Mouse (Mus musculus) activated CD4-positive, CD25-positive, alpha-beta regulatory T cell, adult 9 weeks (primary cell): Measurements from ENCODE around the gene Gm44973. TPM values are rescaled to one million over a fixed set of nuclear protein-coding genes. Genes with fewer than 3 reads are reported as not detected.

Source experiments
- polyA plus RNA-seq: library from polyadenylated mRNA; unstranded; fragments of 100-300 nt; shearing (Covaris generic); gene quantifications from one replicate; pipeline ENCODE4 v1.2.1, GENCODE M21; 2017

Gene Gm44973
- 5.7 TPM for polyA plus RNA-seq

DNA sequence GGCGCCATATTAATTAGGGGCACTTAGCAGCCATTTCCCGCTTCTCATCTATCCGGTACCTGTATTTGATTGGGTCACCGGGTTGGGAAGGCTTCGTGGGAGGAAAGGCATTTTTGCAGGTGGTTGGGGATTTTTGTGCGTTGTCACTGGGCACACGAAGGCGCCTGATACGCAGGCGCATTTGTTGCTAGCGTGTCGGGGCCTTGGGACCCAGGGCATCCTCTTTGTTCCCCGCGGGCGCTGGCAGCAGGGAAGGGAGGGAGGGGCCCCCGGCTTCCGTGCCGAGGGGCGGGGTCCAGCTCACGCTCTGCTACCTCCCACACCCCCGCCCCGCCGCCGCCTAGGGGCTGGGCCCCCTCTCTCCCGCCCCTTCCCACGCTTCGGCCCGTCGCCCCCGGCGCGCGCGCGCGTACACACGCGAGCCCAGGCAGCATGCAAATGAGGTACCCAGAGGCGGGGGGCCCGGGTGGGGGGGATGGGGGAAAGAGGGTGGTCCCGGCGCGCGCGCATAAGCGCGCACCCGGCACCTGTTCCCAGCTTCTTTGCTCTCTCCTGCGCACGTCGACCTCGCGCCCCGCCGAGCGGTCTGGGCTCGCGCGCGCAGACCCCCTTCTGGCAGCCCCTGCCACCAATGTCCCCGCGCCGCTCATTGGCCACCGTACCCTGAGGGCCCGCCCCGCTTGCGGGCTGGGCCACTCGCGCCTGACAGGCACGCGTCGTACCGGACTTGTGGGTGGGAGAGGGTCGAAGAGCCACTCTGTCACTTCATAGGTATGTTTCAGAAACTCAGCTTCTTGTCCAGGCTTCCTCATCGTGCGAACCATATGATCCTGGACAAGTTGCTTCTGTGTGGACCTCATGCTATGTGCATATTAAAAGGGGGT, at the start of gene Gm44973:
TSS of gene Gm44973 (plus strand) at position 379 of the 884 bp plus-strand sequence.

GRCm38 (mm10) chr7:4971068-4971467, 44.2 kb upstream of the Gm44973 start, which contains the start of gene Sbk3:
TSS of gene Sbk3 (minus strand) at chr7:4971168.

DNA sequence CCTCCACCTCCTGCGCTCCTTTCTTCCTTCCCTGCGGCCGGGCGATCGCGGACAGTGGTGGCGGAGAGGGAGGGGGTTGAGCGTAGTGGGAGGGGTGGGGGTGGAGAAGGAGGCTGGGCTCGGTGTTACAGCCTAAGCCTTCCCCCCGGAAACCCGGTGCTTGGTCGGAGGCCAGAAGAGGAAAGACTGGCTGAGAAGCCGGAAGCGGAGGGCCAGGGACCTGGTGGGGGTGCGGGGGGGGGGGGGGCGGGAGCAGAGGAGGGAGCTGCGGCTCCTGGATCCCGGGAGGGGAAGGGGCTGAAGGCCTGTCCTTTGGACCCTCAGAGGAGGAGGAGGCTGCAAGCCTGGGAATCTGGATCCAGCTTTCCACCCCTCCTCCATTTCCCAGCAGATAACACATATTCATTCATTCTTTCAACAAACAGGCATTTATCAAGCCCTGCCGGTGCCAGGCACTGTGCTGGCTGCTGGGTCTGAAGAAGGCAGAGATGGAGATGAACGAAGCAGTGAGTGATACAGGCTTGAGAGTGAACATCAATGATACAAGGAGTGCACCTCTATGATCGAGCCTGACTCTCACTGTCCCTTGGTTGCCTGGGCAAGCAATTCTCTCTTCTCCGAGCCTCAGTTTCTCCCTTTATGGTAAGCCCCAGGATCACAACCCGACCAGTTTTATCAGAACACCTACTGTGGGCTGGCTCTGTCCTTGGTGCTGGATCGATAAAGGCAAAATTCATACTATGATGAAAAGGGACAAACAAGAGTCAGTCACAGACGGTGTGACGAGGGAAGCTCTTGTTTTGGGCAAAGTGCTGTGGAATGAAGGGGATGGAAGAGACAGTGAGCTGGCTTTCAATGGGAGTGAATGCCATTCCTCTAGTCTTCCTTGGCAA, 19.0 kb upstream of the Gm44973 start, which contains the start of gene Zfp579:
TSS of gene Zfp579 (minus strand) at position 156 of the 893 bp plus-strand sequence.

GRCm38 (mm10) chr7:5014251-5015117, 812 bp upstream of the Gm44973 start, which contains the start of the genes Zfp524 and Fiz1:
TSS of gene Zfp524 (plus strand) at chr7:5014415.
TSS of gene Fiz1 (minus strand) at chr7:5014697.

GRCm38 (mm10) chr7:5020000-5020681, 4.8 kb downstream of the Gm44973 start, which contains the start of the genes Zfp865 and Ccdc106:
TSS of gene Zfp865 (plus strand) at chr7:5020376.
TSS of gene Ccdc106 (plus strand) at chr7:5020553.

GRCm38 (mm10) chr7:5033818-5034217, 18.5 kb downstream of the Gm44973 start, which contains the start of gene 4632433K11Rik:
TSS of gene 4632433K11Rik (plus strand) at chr7:5034118.

DNA sequence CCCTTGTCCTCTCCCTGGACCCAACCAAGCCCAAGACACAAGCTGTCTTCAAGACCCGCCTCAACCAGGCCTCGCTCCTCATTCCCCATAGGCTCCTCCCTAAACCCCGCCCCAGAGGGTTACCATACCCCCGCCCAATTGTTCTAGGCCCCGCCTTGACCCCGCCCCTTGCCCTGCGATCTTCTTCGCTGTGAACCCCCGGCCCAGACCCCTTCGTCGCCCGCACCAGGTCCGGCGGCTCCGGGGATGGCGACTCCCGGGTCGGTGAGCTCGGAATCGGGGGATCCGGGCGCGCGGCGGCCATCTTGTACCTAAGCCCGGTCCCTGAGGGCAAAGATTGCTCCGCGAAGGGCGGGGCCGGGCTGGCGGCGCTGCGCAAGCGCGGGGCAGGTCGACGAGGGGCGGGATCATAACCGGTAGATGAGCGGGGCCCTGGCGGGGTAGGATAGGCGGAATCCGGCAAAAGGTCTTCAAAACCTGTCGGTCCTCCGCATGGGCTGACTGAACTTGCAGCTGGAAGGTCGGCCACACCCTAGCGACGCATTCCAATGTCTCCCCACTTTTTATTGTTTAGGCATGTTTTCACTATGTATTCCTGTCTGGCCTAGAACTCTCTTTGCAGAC, 22.9 kb downstream of the Gm44973 start, which contains the start of gene Zfp784:
TSS of gene Zfp784 (minus strand) at position 338 of the 624 bp plus-strand sequence.

DNA sequence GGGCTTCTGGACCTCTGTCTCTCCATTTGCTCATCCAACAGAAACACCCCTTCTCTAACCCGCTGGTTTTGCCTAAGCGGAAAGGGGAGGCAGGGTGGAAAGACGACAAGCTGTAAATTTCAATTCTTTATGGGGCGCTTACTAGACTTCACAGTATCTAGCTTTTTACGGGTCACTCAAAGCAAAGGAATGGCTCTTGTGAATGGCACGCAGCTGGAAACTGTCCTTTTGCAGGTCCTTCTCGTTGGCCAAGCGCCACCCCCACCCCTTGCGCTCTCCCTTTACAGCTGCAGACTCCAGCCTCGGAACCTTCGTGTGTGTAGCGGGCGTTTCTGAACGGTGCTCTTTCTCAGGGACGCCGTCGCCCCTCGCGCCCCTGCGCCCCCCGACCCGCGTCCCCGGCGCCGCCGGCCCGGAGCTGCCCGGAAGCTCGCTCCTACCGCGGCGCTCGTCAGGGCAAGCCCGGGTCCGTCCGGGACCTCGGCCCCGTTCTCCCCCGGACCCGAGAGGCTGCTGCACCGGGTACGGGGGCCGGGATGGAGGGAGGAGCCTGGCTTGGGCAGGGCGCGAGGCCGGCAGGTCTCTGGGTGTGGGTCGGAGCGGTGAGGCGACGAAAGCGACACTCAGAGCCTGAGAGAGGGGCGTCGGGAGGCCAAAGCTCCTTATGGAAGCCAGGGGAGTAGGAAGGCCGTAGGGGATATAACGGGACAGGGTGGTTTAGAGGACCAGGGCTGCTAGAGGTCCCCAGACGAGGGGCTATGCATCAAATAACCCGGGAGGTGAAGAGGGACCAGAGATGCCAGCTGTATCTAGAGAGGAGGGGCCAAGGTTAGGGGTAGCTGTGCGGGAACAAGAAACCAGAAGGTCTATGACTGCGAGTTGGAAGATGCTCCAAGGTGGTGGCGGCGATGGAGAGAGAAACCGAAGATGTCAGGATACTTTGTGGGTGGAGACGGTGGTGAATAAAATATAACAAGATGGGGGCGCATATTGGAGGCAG, 36.2 kb downstream of the Gm44973 start, which contains the start of gene Zfp580:
TSS of gene Zfp580 (plus strand) at position 346 of the 1,000 bp plus-strand sequence.

DNA sequence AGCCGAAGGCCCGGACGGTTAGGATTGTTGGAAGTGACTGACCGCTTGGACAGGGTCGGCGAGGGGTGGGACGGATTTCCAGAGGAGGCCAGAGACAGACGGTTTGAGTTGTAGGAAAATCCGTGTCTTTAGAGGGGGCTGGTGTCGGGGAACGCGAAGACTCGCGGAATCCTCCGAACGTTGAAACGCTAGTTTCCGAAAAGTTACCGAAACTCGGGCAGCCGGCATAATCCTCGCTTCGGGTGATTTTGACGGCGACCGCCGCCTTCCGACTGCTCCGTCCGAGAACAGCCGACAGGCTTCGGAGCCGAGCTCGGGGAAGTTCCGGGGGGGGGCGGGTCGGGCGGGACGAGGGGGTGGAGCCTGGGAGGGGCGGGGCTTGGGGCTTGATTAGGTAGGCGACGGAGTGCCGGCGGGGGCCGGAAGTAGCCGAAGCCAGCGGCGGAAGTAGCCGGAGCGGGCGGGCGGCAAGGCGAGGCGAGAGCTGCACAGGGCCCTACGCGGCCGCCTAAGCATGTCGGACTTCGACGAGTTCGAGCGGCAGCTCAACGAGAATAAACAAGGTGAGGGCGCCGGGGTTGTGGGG, 46.6 kb downstream of the Gm44973 start, which contains the start of gene U2af2:
TSS of gene U2af2 (plus strand) at position 370 of the 586 bp plus-strand sequence.

DNA sequence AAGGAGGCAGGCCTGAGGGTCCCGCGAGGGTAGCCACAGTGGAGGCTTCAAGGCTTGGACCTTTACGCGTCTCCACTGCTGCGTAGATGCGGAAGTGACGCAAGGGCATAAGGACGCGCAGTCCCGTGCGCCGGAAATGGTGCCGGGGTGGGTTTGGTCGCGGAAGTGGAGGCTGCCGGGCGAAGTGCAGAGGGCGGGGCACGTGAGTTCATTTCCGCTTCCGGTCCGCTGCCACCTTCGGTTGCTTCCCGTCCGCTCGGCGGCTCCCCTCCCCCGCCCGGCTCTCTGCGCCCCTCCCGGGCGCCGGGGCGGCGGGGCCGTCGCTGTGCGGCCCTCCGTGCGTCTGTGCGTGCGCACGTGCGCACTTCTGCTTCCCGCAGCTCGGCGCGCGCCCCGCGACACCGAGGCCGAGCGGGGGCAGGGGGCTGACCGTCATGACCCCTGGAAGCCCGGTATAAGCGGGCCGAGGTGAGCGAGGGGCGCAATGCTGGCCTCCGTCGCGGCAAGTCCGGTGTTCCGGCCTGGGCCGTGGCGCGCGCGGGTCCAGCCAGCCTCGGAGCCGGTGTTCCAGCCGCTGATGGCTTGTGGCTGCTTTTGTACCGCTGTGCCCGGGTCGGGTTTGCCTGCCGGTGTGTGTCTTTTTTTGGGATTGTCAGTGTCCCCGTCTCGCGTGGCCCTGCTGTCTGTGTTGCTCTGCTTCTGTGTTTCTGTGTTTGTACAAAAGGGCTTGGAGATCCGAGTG, 64.9 kb downstream of the Gm44973 start, which contains the start of gene Epn1:
TSS of gene Epn1 (plus strand) at position 226 of the 742 bp plus-strand sequence.

Other genes starting within 250 kb of the Gm44973 start
- gene Fam71e2, start 244.2 kb upstream of the Gm44973 start, polyA plus RNA-seq, result not detected
- not detected for gene Il11, start 232.6 kb upstream of the Gm44973 start, polyA plus RNA-seq
- gene Tmem190, start 232.6 kb upstream of the Gm44973 start, polyA plus RNA-seq, result not detected
- gene Tmem238, start 225.8 kb upstream of the Gm44973 start, polyA plus RNA-seq, result 1.3 TPM
- gene Rpl28, start 222.6 kb upstream of the Gm44973 start, polyA plus RNA-seq, result 423 TPM
- 105 TPM for gene Ube2s, start 202.9 kb upstream of the Gm44973 start, polyA plus RNA-seq
- not detected for gene Shisa7, start 170.8 kb upstream of the Gm44973 start, polyA plus RNA-seq
- gene Isoc2b, start 145.2 kb upstream of the Gm44973 start, polyA plus RNA-seq, result 43.7 TPM
- gene Isoc2a, start 138.3 kb upstream of the Gm44973 start, polyA plus RNA-seq, result 0.53 TPM
- gene Gm36210, start 109.0 kb upstream of the Gm44973 start, polyA plus RNA-seq, result not detected
- gene Zfp628, start 100.3 kb upstream of the Gm44973 start, polyA plus RNA-seq, result 1.6 TPM
- 0.90 TPM for gene Nat14, start 93.5 kb upstream of the Gm44973 start, polyA plus RNA-seq
- not detected for gene Ssc5d, start 89.7 kb upstream of the Gm44973 start, polyA plus RNA-seq
- gene Sbk2, start 51.1 kb upstream of the Gm44973 start, polyA plus RNA-seq, result 0.84 TPM
- gene Sbk3, start 44.3 kb upstream of the Gm44973 start, polyA plus RNA-seq, result not detected
- 13.5 TPM for gene Zfp579, start 19.3 kb upstream of the Gm44973 start, polyA plus RNA-seq
- gene Zfp524, start 1.1 kb upstream of the Gm44973 start, polyA plus RNA-seq, result 34.1 TPM
- gene Fiz1, start 799 bp upstream of the Gm44973 start, polyA plus RNA-seq, result 39.2 TPM
- gene Zfp865, start 4.9 kb downstream of the Gm44973 start, polyA plus RNA-seq, result 6.2 TPM
- not detected for gene Ccdc106, start 5.1 kb downstream of the Gm44973 start, polyA plus RNA-seq
- not detected for gene 4632433K11Rik, start 18.6 kb downstream of the Gm44973 start, polyA plus RNA-seq
- gene Zfp784, start 22.9 kb downstream of the Gm44973 start, polyA plus RNA-seq, result 3.7 TPM
- 1.1 TPM for gene Zfp580, start 36.0 kb downstream of the Gm44973 start, polyA plus RNA-seq
- 98.6 TPM for gene U2af2, start 46.6 kb downstream of the Gm44973 start, polyA plus RNA-seq
- gene Epn1, start 64.7 kb downstream of the Gm44973 start, polyA plus RNA-seq, result 12.4 TPM
- gene Rfpl4, start 101.5 kb downstream of the Gm44973 start, polyA plus RNA-seq, result not detected
- 0.29 TPM for gene Rasl2-9, start 110.5 kb downstream of the Gm44973 start, polyA plus RNA-seq
- gene Vmn1r55, start 134.2 kb downstream of the Gm44973 start, polyA plus RNA-seq, result 0.12 TPM
- gene Vmn1r56, start 181.3 kb downstream of the Gm44973 start, polyA plus RNA-seq, result not detected
- gene Vmn1r57, start 203.0 kb downstream of the Gm44973 start, polyA plus RNA-seq, result not detected